Mouse (Mus musculus): ENCODE data around the gene Mamstr. TPM values are rescaled to one million over a fixed set of nuclear protein-coding genes. Genes with fewer than 3 reads are reported as not detected.

Gene Mamstr
- polyA plus RNA-seq, 1 experiment from 2014 or later, result 11.4 TPM

- H3K4me2 ChIP-seq (replicated peaks), result 0 out of 2 replicates have a peak overlapping the region, but pooled peaks have one; percentile 60
- H3K27me3 ChIP-seq, result peaks cover 50% of the 10 kb centered on the region
- 9% methylated on average over 6 of the region's 6 CpGs for WGBS
- H3K4me1 ChIP-seq, result peaks cover 26% of the 10 kb centered on the region
- no peak overlapping the region for H3K4me3 ChIP-seq
- H3K36me3 ChIP-seq, result no peaks in the 10 kb centered on the region
- no peaks in the 10 kb centered on the region for H3K9me3 ChIP-seq
- ATAC-seq (ENCODE audit: low FRiP score, low read depth), result peak; percentile 54
- H3K9ac ChIP-seq, result no peak overlapping the region
- no peak overlapping the region; the same call in 1 of the 2 replicates for H3K27ac ChIP-seq
Measured at GRCm38 (mm10) chr7:45616277-45616676, 23.5 kb upstream of the Mamstr start.

GRCm38 (mm10) chr7:45617042-45617695, 22.6 kb upstream of the Mamstr start, which contains the start of gene Fut1:
TSS of gene Fut1 (plus strand) at chr7:45617289.
- Histone ChIP-seq H3K36me3 (no peaks in the 10 kb centered on the region), H3K4me2 (replicated peaks) (peak within 1 kb of the TSS; percentile 60), H3K9me3 (no peaks in the 10 kb centered on the region), H3K4me3 (peak within 1 kb of the TSS; percentile 31), H3K27ac (no peak within 1 kb of the TSS; the same call in 1 of the 2 replicates), H3K4me1 (peaks cover 26% of the 10 kb centered on the region), H3K27me3 (peaks cover 50% of the 10 kb centered on the region), H3K9ac (peak within 1 kb of the TSS; percentile 58)
- 0 out of 2 replicates have a peak, but pooled peaks have one; percentile 12 for ATAC-seq (ENCODE audit: low FRiP score, low read depth)
- 5% methylated on average over 31 of the region's 31 CpGs for WGBS

DNA sequence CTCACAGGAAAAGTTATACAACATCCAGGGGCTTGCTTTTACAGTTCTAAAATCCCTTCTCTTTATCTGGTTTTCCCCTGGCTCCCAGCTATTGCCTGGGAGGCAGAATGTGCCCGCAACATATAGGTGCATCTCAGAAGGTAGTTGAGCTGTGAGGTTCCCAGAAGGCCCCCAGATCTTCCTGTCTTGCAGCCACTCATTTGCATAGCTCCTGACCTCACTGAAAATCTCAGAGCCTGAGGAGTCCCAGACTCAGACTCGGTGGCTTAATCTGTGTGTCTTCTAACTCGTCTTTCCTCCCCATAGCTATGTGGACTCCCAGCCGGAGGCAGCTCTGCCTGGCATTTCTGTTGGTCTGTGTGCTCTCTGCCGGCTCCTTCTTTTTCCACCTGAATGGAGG, 21.5 kb upstream of the Mamstr start:
- no peaks in the 10 kb centered on the region for H3K36me3 ChIP-seq
- H3K4me3 ChIP-seq, result no peak overlapping the region
- peaks cover 50% of the 10 kb centered on the region for H3K27me3 ChIP-seq
- H3K9me3 ChIP-seq, result no peaks in the 10 kb centered on the region
- H3K9ac ChIP-seq, result no peak overlapping the region
- WGBS, result 83% methylated on average over 5 of the region's 5 CpGs
- ATAC-seq (ENCODE audit: low FRiP score, low read depth), result no peak
- H3K4me1 ChIP-seq, result peaks cover 26% of the 10 kb centered on the region
- no peak overlapping the region for H3K27ac ChIP-seq
- no peak overlapping the region for H3K4me2 ChIP-seq (replicated peaks)

GRCm38 (mm10) chr7:45619592-45619991, 20.2 kb upstream of the Mamstr start:
- no peak overlapping the region for H3K4me3 ChIP-seq
- H3K27ac ChIP-seq, result no peak overlapping the region
- WGBS, result 82% methylated on average over 5 of the region's 5 CpGs
- H3K36me3 ChIP-seq, result no peaks in the 10 kb centered on the region
- no peak overlapping the region for H3K9ac ChIP-seq
- H3K4me2 ChIP-seq (replicated peaks), result no peak overlapping the region
- H3K9me3 ChIP-seq, result no peaks in the 10 kb centered on the region
- ATAC-seq (ENCODE audit: low FRiP score, low read depth), result no peak
- H3K4me1 ChIP-seq, result peaks cover 26% of the 10 kb centered on the region
- H3K27me3 ChIP-seq, result peaks cover 50% of the 10 kb centered on the region

GRCm38 (mm10) chr7:45621443-45621842, 18.3 kb upstream of the Mamstr start, which contains the start of gene Izumo1:
TSS of gene Izumo1 (plus strand) at chr7:45621811.
- H3K4me1 ChIP-seq, result peaks cover 12% of the 10 kb centered on the region
- 30% methylated on average over 9 of the region's 9 CpGs for WGBS
- H3K36me3 ChIP-seq, result no peaks in the 10 kb centered on the region
- H3K9me3 ChIP-seq, result no peaks in the 10 kb centered on the region
- no peak within 1 kb of the TSS for H3K9ac ChIP-seq
- H3K27ac ChIP-seq, result no peak within 1 kb of the TSS
- H3K4me3 ChIP-seq, result no peak within 1 kb of the TSS
- ATAC-seq (ENCODE audit: low FRiP score, low read depth), result no peak
- H3K4me2 ChIP-seq (replicated peaks), result no peak within 1 kb of the TSS
- H3K27me3 ChIP-seq, result peaks cover 46% of the 10 kb centered on the region

DNA sequence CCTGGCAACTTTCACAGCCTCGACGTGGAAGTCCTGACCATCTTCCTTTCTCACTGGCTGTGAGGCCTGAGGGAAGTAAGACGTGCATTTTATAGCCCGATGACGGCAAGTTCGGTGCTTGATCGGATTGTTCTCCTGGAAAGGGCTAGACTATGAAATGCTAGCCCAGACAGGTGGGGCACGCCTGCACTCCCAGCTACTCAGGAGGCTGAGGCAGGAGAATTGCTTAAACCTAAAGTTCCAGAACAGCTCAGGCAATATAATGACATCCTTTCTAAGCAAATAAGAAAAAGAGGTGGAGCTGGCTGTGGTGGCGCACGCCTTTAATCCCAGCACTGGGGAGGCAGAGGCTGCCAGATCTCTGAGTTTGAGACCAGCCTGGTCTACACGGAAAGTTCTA, 16.3 kb upstream of the Mamstr start:
- Histone ChIP-seq H3K9me3 (no peaks in the 10 kb centered on the region), H3K4me2 (replicated peaks) (no peak overlapping the region), H3K27ac (no peak overlapping the region), H3K4me3 (no peak overlapping the region), H3K36me3 (no peaks in the 10 kb centered on the region), H3K27me3 (peaks cover 41% of the 10 kb centered on the region), H3K4me1 (peaks cover 4% of the 10 kb centered on the region; the same call in 1 of the 2 replicates), H3K9ac (no peak overlapping the region)
- WGBS, result 87% methylated on average over 11 of the region's 11 CpGs
- ATAC-seq (ENCODE audit: low FRiP score, low read depth), result no peak

GRCm38 (mm10) chr7:45624718-45625117, 15.1 kb upstream of the Mamstr start:
- no peak overlapping the region for H3K4me2 ChIP-seq (replicated peaks)
- peaks cover 33% of the 10 kb centered on the region for H3K27me3 ChIP-seq
- H3K9ac ChIP-seq, result no peak overlapping the region
- 33% methylated on average over 3 of the region's 3 CpGs for WGBS
- ATAC-seq (ENCODE audit: low FRiP score, low read depth), result no peak
- H3K4me3 ChIP-seq, result no peak overlapping the region
- H3K36me3 ChIP-seq, result no peaks in the 10 kb centered on the region
- peaks cover 4% of the 10 kb centered on the region; the same call in 1 of the 2 replicates for H3K4me1 ChIP-seq
- no peak overlapping the region for H3K27ac ChIP-seq
- no peaks in the 10 kb centered on the region for H3K9me3 ChIP-seq

GRCm38 (mm10) chr7:45625481-45625880, 14.3 kb upstream of the Mamstr start:
- ATAC-seq (ENCODE audit: low FRiP score, low read depth), result no peak
- H3K27ac ChIP-seq, result no peak overlapping the region
- peaks cover 4% of the 10 kb centered on the region; the same call in 1 of the 2 replicates for H3K4me1 ChIP-seq
- no peak overlapping the region for H3K4me3 ChIP-seq
- no peak overlapping the region for H3K4me2 ChIP-seq (replicated peaks)
- H3K36me3 ChIP-seq, result no peaks in the 10 kb centered on the region
- peaks cover 34% of the 10 kb centered on the region for H3K27me3 ChIP-seq
- no peak overlapping the region for H3K9ac ChIP-seq
- 85% methylated on average over 8 of the region's 8 CpGs for whole genome bisulfite sequencing
- H3K9me3 ChIP-seq, result no peaks in the 10 kb centered on the region

GRCm38 (mm10) chr7:45626571-45627076, 13.2 kb upstream of the Mamstr start:
- H3K27ac ChIP-seq, result no peak overlapping the region
- 84% methylated on average over 7 of the region's 7 CpGs for WGBS
- H3K36me3 ChIP-seq, result no peaks in the 10 kb centered on the region
- peaks cover 4% of the 10 kb centered on the region; the same call in 1 of the 2 replicates for H3K4me1 ChIP-seq
- no peaks in the 10 kb centered on the region for H3K9me3 ChIP-seq
- H3K9ac ChIP-seq, result no peak overlapping the region
- H3K4me3 ChIP-seq, result no peak overlapping the region
- no peak for ATAC-seq (ENCODE audit: low FRiP score, low read depth)
- H3K27me3 ChIP-seq, result peaks cover 34% of the 10 kb centered on the region
- H3K4me2 ChIP-seq (replicated peaks), result no peak overlapping the region

GRCm38 (mm10) chr7:45627261-45627660, 12.5 kb upstream of the Mamstr start, which contains the start of gene Rasip1:
TSS of gene Rasip1 (plus strand) at chr7:45627488.
- no peaks in the 10 kb centered on the region for H3K36me3 ChIP-seq
- no peaks in the 10 kb centered on the region for H3K9me3 ChIP-seq
- peak within 1 kb of the TSS; percentile 76; the same call in 1 of the 2 replicates for H3K27ac ChIP-seq
- peak within 1 kb of the TSS; percentile 85 for H3K9ac ChIP-seq
- peaks cover 37% of the 10 kb centered on the region for H3K27me3 ChIP-seq
- WGBS, result 87% methylated on average over 9 of the region's 9 CpGs
- peak within 1 kb of the TSS; percentile 99 for H3K4me2 ChIP-seq (replicated peaks)
- H3K4me3 ChIP-seq, result peak within 1 kb of the TSS; percentile 61
- ATAC-seq (ENCODE audit: low FRiP score, low read depth), result no peak
- H3K4me1 ChIP-seq, result peaks cover 7% of the 10 kb centered on the region; the same call in 1 of the 2 replicates

DNA sequence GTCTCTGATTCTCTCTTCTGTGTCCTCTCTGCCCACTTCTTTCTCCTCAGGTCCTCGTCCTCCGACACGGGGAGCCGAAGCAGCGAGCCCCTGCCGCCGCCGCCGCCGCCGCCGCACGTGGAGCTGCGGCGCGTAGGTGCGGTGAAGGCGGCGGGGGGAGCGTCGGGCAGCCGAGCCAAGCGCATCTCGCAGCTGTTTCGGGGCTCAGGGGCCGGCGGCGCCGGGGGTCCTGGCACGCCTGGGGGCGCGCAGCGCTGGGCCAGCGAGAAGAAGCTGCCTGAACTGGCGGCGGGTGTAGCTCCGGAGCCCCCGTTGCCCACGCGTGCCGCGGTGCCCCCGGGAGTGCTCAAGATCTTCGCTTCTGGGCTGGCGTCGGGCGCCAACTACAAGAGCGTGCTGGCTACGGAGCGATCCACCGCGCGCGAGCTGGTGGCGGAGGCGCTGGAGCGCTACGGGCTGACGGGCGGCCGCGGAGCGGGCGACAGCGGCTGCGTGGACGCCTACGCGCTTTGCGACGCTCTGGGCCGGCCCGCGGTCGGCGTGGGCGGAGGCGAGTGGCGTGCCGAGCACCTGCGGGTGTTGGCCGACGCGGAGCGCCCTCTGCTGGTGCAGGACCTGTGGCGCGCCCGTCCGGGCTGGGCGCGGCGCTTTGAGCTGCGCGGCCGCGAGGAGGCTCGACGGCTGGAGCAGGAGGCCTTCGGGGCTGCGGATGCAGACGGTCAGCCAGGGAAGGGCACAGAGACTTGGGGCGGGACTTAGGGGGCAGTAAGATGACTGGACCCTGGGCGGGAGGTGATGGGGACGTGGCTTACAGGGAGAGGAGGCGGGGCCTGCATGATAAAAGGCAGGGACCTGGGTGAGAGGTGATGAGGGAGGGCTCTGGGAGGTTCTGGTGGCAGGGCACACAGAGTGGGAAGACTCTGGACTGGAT, 11.1 kb upstream of the Mamstr start:
- Histone ChIP-seq H3K9ac (peak overlapping the region; percentile 85), H3K27me3 (peaks cover 49% of the 10 kb centered on the region), H3K4me1 (peaks cover 14% of the 10 kb centered on the region; the same call in 1 of the 2 replicates)

More for the DNA sequence above, 11.1 kb upstream of the Mamstr start:
- peak overlapping the region; percentile 99 for H3K4me2 ChIP-seq (replicated peaks)
- 1% methylated on average over 105 of the region's 105 CpGs for WGBS
- H3K27ac ChIP-seq, result peak overlapping the region; percentile 76; the same call in 1 of the 2 replicates
- peak overlapping the region; percentile 61 for H3K4me3 ChIP-seq
- peak; percentile 81 for ATAC-seq (ENCODE audit: low FRiP score, low read depth)
- no peaks in the 10 kb centered on the region for H3K9me3 ChIP-seq
- no peaks in the 10 kb centered on the region for H3K36me3 ChIP-seq
